ENCODE assay signal across 17 mouse cellular contexts in genomic region chr12:105547151-105547550, GRCm38 (mm10). TPM values are rescaled to one million over a fixed set of nuclear protein-coding genes. Genes with fewer than 3 reads are reported as not detected.
"Had no signal": no experiment of that assay in that cellular context is flagged by ENCODE, and none has a peak within 500 bp of the region (broad histone marks: within the 10 kb centered on the region; RNA-seq: fewer than 3 reads in every experiment).

No protein-coding gene starts in this region.

- H3K9me3 ChIP-seq: megakaryocyte, embryonic 14.5 days had no signal

- H3K4me2 ChIP-seq: midbrain, embryonic 11.5 days had no signal

- H3K27ac ChIP-seq: left cerebral cortex, adult 2 months; liver, embryonic 14.5 days; macrophage had no signal

- DNase-seq: kidney, adult 2 months; kidney, postnatal 25 days; liver; lung, adult 2 months; lung, postnatal 14 days; right cerebral cortex, postnatal 14 days; thymus, adult 2 months; thymus, postnatal 25 days had no signal

- H3K9ac ChIP-seq: liver, embryonic 14.5 days had no signal

- ATAC-seq: midbrain, embryonic 16.5 days had no signal

- H3K4me3 ChIP-seq: left cerebral cortex, adult 2 months; megakaryocyte, embryonic 14.5 days had no signal

RNA-seq across cellular contexts. Expression of gene Bdkrb2, which starts 15.9 kb away (rescaled TPM):
- polyA plus RNA-seq: liver, embryonic 14.5 days; macrophage had no signal

RNA-seq across cellular contexts. Expression of gene Bdkrb1, which starts 55.7 kb away (rescaled TPM):
- total RNA-seq: left cerebral cortex, adult 2 months; left cerebral cortex, postnatal 14 days had no signal
- polyA plus RNA-seq: kidney, adult 2 months; kidney, embryonic 16.5 days; limb, embryonic 11.5 days; liver, embryonic 14.5 days; macrophage; midbrain, embryonic 11.5 days had no signal
